Mouse (Mus musculus) gastrocnemius, postnatal 36 days (tissue): ENCODE measurements at regions not wholly inside any gene's neighbourhood (a gene's known extent, or its start where the extent isn't known, plus 50 kb on each side); places are given as distances from the start of the nearest gene placed in this dataset.

Experiments
- DNase-seq, 2 experiments: peaks; one replicate each; pipeline ENCODE4 v3.0.0; 2022
- intact Hi-C: fragments of 180-260 bp; cut with DNase I; formaldehyde crosslinking; loops from one replicate; pipeline ENCODE4 v1.15.1; 2025

GRCm38 (mm10) chr8:26283957-26284356 is 164.6 kb downstream of the Gm45692 start:
- no peak for DNase-seq
- intact Hi-C loops: no loop called here

- intact Hi-C loops: no loop called here
- DNase-seq: no peak
Observed at GRCm38 (mm10) chr8:26287665-26288064, 168.3 kb downstream of the Gm45692 start.

GRCm38 (mm10) chr8:26288163-26288562 is 168.8 kb downstream of the Gm45692 start:
- DNase-seq: no peak
- intact Hi-C loops: no loop called here

- intact Hi-C loops: no loop called here
- no peak for DNase-seq
Observed at GRCm38 (mm10) chr8:26298066-26298804, 178.9 kb downstream of the Gm45692 start.

- no peak for DNase-seq
- intact Hi-C loops: no loop called here
Observed at GRCm38 (mm10) chr8:26300246-26300645, 180.9 kb downstream of the Gm45692 start.

GRCm38 (mm10) chr8:26301961-26302360 is 182.6 kb downstream of the Gm45692 start:
- intact Hi-C loops: no loop called here
- DNase-seq: no peak

- intact Hi-C loops: no loop called here
- no peak for DNase-seq
Observed at GRCm38 (mm10) chr8:26304566-26304965, 185.2 kb downstream of the Gm45692 start.

GRCm38 (mm10) chr8:26305061-26305879 is 185.9 kb downstream of the Gm45692 start:
- DNase-seq: no peak
- intact Hi-C loops: no loop called here

- intact Hi-C loops: no loop called here
- no peak for DNase-seq
Observed at GRCm38 (mm10) chr8:26308121-26308641, 188.8 kb downstream of the Gm45692 start.

- intact Hi-C loops: no loop called here
- DNase-seq: no peak
Observed at GRCm38 (mm10) chr8:26309764-26310163, 190.4 kb downstream of the Gm45692 start.

- intact Hi-C loops: no loop called here
- DNase-seq: no peak
Observed at GRCm38 (mm10) chr8:26323606-26324350, 204.4 kb downstream of the Gm45692 start.

- intact Hi-C loops: no loop called here
Observed at GRCm38 (mm10) chr8:26324606-26325005, 205.3 kb downstream of the Gm45692 start.

GRCm38 (mm10) chr8:26329813-26330212 is 210.5 kb downstream of the Gm45692 start:
- intact Hi-C loops: no loop called here
- DNase-seq: no peak

More at GRCm38 (mm10) chr8:26324606-26325005, 205.3 kb downstream of the Gm45692 start:
- DNase-seq: no peak

- intact Hi-C loops: no loop called here
- no peak for DNase-seq
Observed at GRCm38 (mm10) chr8:26336906-26337650, 217.7 kb downstream of the Gm45692 start.

- intact Hi-C loops: no loop called here
- peak; percentile 26 to 56 for DNase-seq
Observed at GRCm38 (mm10) chr8:26345078-26345477, 225.7 kb downstream of the Gm45692 start.

- intact Hi-C loops: no loop called here
- no peak for DNase-seq
Observed at GRCm38 (mm10) chr8:26349231-26349630, 229.9 kb downstream of the Gm45692 start.

GRCm38 (mm10) chr8:26349854-26350253 is 230.5 kb downstream of the Gm45692 start:
- intact Hi-C loops: no loop called here
- no peak for DNase-seq

GRCm38 (mm10) chr8:26350616-26351015 is 231.3 kb downstream of the Gm45692 start:
- no peak for DNase-seq
- intact Hi-C loops: no loop called here

- intact Hi-C loops: no loop called here
- peak; percentile 61 to 62 for DNase-seq
Observed at GRCm38 (mm10) chr8:26351643-26352540, 232.6 kb downstream of the Gm45692 start.
